Mouse (Mus musculus) liver, postnatal 0 days (tissue): Measurements from ENCODE around the gene Calcoco1. TPM values are rescaled to one million over a fixed set of nuclear protein-coding genes. Genes with fewer than 3 reads are reported as not detected.
A peak's percentile ranks its signal among the peaks of the same experiment; 100 is the strongest.

ENCODE experiments used
- ATAC-seq: fragments of 200-750 bp; cut with Nextera tagmentation; 2 replicates; pipeline ENCODE4 v1.8.0; 2017; ENCODE audit warnings: mild to moderate bottlenecking, moderate library complexity
- DNase-seq: peaks from one replicate; pipeline ENCODE4 v3.0.0-alpha.2; 2016
- H3K27ac ChIP-seq: fragments of 300-500 bp; sonication (generic); 2 replicates; pipeline ENCODE4 v1.5.1; 2014; ENCODE audit warnings: antibody characterized with exemption, moderate library complexity, mild to moderate bottlenecking, low read depth
- H3K27me3 ChIP-seq: fragments of 300-500 bp; sonication (generic); 2 replicates; pipeline ENCODE4 v1.6.1; 2014; ENCODE audit warnings: low read length, control low read depth, mixed read lengths; ENCODE audit not compliant: insufficient read depth
- H3K36me3 ChIP-seq: fragments of 300-500 bp; sonication (generic); replicated peaks from 2 replicates; pipeline ENCODE4 v1.6.1; 2014; ENCODE audit warnings: mild to moderate bottlenecking, control low read depth, low read length, moderate library complexity, mixed read lengths; ENCODE audit not compliant: insufficient read depth
- H3K4me1 ChIP-seq: fragments of 300-500 bp; sonication (generic); 2 replicates; pipeline ENCODE4 v1.6.1; 2014; ENCODE audit warnings: antibody characterized with exemption, mild to moderate bottlenecking, control low read depth; ENCODE audit not compliant: insufficient read depth
- H3K4me2 ChIP-seq: fragments of 300-500 bp; sonication (generic); 2 replicates; pipeline ENCODE4 v1.6.1; 2014; ENCODE audit warnings: low read depth, mild to moderate bottlenecking, low read length, moderate library complexity, mixed read lengths
- H3K4me3 ChIP-seq: fragments of 300-500 bp; sonication (generic); 2 replicates; pipeline ENCODE4 v1.5.1; 2014; ENCODE audit warnings: low read depth, low read length
- H3K9ac ChIP-seq: fragments of 300-500 bp; sonication (generic); replicated peaks from 2 replicates; pipeline ENCODE4 v1.6.1; 2014; ENCODE audit warnings: mild to moderate bottlenecking, moderate library complexity
- H3K9me3 ChIP-seq: fragments of 300-500 bp; sonication (generic); 2 replicates; pipeline ENCODE4 v1.6.1; 2016; ENCODE audit warnings: mild to moderate bottlenecking, control low read depth, low read length, mixed read lengths
- CTCF ChIP-seq: sonication (generic); IDR thresholded peaks from 2 replicates; pipeline ENCODE4 v1.5.1; 2016; ENCODE audit warnings: antibody characterized with exemption, low read depth
- EP300 ChIP-seq: IDR thresholded peaks from 2 replicates; pipeline ENCODE4 v1.6.1; 2016; ENCODE audit warnings: antibody characterized with exemption, low read depth, mild to moderate bottlenecking
- WGBS: fragments of 180-500 bp; shearing (Covaris S2); extraction: QIAGEN DNeasy Blood & Tissue Kit; methylation state at CpG from one replicate; pipeline ENCODE4 v1.1.7; 2014; ENCODE audit not compliant: insufficient replicate concordance; 5-methylcytosine and 5-hydroxymethylcytosine counted together
- polyA plus RNA-seq: library from polyadenylated mRNA; unstranded; fragments of >200 nt; fragmentation: Nextera tagmentation; extraction: Ambion mirVana; gene quantifications from 2 replicates; pipeline ENCODE4 v1.2.1, GENCODE M21; 2015

The Calcoco1 gene
- 11.1 and 14.0 TPM in 2 replicates for polyA plus RNA-seq

GRCm38 (mm10) chr15:102721980-102722475 lies at the start of gene Calcoco1:
Gene Calcoco1, minus strand, starts transcription at chr15:102722178.
- Histone ChIP-seq H3K27ac (peak within 1 kb of the TSS; percentile 59), H3K27me3 (no peaks in the 10 kb centered on the region), H3K36me3 (peaks cover 16% of the 10 kb centered on the region), H3K4me2 (peak within 1 kb of the TSS; percentile 79), H3K9me3 (no peaks in the 10 kb centered on the region), H3K9ac (peak within 1 kb of the TSS; percentile 77), H3K4me3 (peak within 1 kb of the TSS; percentile 74), H3K4me1 (peaks cover 13% of the 10 kb centered on the region)
- DNase-seq (peak; percentile 99), ATAC-seq (peak; percentile 100)
- 3% methylated on average over 27 of the region's 27 CpGs for WGBS
- TF ChIP-seq CTCF (no peak), EP300 (no peak)

- no peak for ATAC-seq
- WGBS, result 45% methylated on average over 7 of the region's 7 CpGs
- H3K4me3 ChIP-seq, result no peak overlapping the region
These were observed 48.9 kb upstream of the Calcoco1 start for GRCm38 (mm10) chr15:102770866-102771265.

GRCm38 (mm10) chr15:102765207-102765606 lies 43.2 kb upstream of the Calcoco1 start:
- Histone ChIP-seq H3K36me3 (no peaks in the 10 kb centered on the region), H3K4me1 (no peaks in the 10 kb centered on the region), H3K27me3 (peaks cover 24% of the 10 kb centered on the region), H3K4me3 (no peak overlapping the region), H3K27ac (no peak overlapping the region), H3K9ac (no peak overlapping the region), H3K4me2 (no peak overlapping the region), H3K9me3 (no peaks in the 10 kb centered on the region)
- TF ChIP-seq EP300 (no peak), CTCF (no peak)
- DNase-seq (no peak), ATAC-seq (no peak)
- WGBS, result 32% methylated on average over 2 of the region's 2 CpGs

More at GRCm38 (mm10) chr15:102770866-102771265, 48.9 kb upstream of the Calcoco1 start:
- no peak for DNase-seq
- Histone ChIP-seq H3K27ac (no peak overlapping the region), H3K9me3 (no peaks in the 10 kb centered on the region), H3K9ac (no peak overlapping the region), H3K27me3 (0 out of 2 replicates have a peak, but pooled peaks cover 3% of the 10 kb centered on the region), H3K36me3 (no peaks in the 10 kb centered on the region), H3K4me2 (no peak overlapping the region), H3K4me1 (no peaks in the 10 kb centered on the region)
- TF ChIP-seq EP300, result no peak
- no peak for TF ChIP-seq CTCF

- Histone ChIP-seq H3K9me3 (no peaks in the 10 kb centered on the region), H3K9ac (no peak overlapping the region), H3K36me3 (no peaks in the 10 kb centered on the region), H3K4me1 (no peaks in the 10 kb centered on the region), H3K27me3 (peaks cover 24% of the 10 kb centered on the region), H3K27ac (no peak overlapping the region), H3K4me3 (no peak overlapping the region), H3K4me2 (no peak overlapping the region)
- TF ChIP-seq EP300 (no peak), CTCF (peak; percentile 68)
- 13% methylated on average over 7 of the region's 7 CpGs for WGBS
- ATAC-seq, result no peak
- peak; percentile 40 for DNase-seq
These were observed 39.9 kb upstream of the Calcoco1 start for GRCm38 (mm10) chr15:102761745-102762378.

- 87% methylated on average over 1 of the region's 1 CpGs for WGBS
- TF ChIP-seq EP300, result no peak
- TF ChIP-seq CTCF, result no peak
- no peak overlapping the region for H3K4me3 ChIP-seq
- H3K9me3 ChIP-seq, result no peaks in the 10 kb centered on the region
- no peak overlapping the region for H3K9ac ChIP-seq
- DNase-seq (no peak), ATAC-seq (no peak)
- H3K27ac ChIP-seq, result no peak overlapping the region
- H3K27me3 ChIP-seq, result peaks cover 31% of the 10 kb centered on the region
- H3K4me2 ChIP-seq, result no peak overlapping the region
- no peaks in the 10 kb centered on the region for H3K36me3 ChIP-seq
- H3K4me1 ChIP-seq, result no peaks in the 10 kb centered on the region
These were observed 35.7 kb upstream of the Calcoco1 start for GRCm38 (mm10) chr15:102757686-102758085.

- Histone ChIP-seq H3K36me3 (no peaks in the 10 kb centered on the region), H3K4me3 (no peak overlapping the region), H3K4me2 (no peak overlapping the region), H3K9ac (no peak overlapping the region), H3K27me3 (peaks cover 29% of the 10 kb centered on the region; the same call in 1 of the 2 replicates), H3K4me1 (no peaks in the 10 kb centered on the region), H3K27ac (no peak overlapping the region), H3K9me3 (no peaks in the 10 kb centered on the region)
- TF ChIP-seq EP300 (no peak), CTCF (no peak)
- 45% methylated on average over 5 of the region's 5 CpGs for WGBS
- DNase-seq, result no peak
- ATAC-seq, result no peak
These were observed 33.1 kb upstream of the Calcoco1 start for GRCm38 (mm10) chr15:102755053-102755452.
